Mouse (Mus musculus): ENCODE measurements at regions not wholly inside any gene's neighbourhood (a gene's known extent, or its start where the extent isn't known, plus 50 kb on each side); places are given as distances from the start of the nearest gene placed in this dataset.

GRCm38 (mm10) chr8:126824575-126825208 lies 121.0 kb downstream of the Tomm20 start:
- TF ChIP-seq CTCF (IDR thresholded peaks at IDR 0.05) (no peak), EP300 (IDR thresholded peaks at IDR 0.05) (no peak)
